Mouse (Mus musculus): ENCODE measurements around the gene Zfp715.
"Not testable (repeated sequence)": the region's sequence is repeated elsewhere in the genome, so short reads cannot be mapped to it uniquely, and the experiment has no call there.

The Zfp715 gene

DNA sequence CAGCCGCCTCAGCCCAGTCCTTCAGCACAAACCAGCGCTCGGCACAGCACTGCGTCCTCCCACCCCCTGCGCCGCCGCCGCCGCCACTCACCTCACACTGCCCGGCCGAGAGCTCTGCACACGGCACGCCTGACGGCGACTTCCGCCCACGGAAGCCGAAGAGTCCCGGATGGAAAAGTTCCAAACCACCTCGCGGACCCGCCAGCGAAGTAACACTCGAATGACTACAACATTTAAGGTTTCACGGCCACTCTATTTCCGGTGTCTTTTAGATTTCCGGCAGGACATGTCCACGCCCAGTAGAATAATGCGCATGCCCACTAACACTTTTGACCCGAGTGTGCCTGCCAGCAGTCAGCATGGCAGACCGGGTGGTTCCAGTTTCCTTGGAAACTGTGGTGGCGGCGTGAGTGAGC lies at the start of gene Zfp715:
Zfp715 (minus strand) TSS at position 282 of the 416 bp plus-strand sequence.
- peak; percentile 94 for DNase-seq

DNA sequence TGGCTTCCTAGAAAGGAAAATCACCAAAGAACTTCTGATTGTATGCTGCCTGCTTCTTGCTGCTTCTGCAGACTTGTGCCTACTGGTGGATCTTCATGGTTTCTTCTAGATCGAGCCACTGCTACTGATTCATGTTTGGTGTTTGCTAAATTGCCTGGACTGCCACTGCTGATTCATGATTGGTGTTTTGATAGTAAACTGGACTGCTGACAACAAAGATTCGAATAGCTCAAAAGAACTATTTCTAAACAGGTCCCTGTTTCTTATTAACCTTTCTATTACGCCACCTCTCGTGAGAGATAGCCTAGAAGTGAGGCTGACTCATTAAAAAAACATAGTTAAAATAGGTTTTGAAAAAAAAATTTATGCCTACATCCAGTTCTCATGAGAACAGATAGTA lies 48.9 kb upstream of the Zfp715 start:
- DNase-seq, result no peak

DNA sequence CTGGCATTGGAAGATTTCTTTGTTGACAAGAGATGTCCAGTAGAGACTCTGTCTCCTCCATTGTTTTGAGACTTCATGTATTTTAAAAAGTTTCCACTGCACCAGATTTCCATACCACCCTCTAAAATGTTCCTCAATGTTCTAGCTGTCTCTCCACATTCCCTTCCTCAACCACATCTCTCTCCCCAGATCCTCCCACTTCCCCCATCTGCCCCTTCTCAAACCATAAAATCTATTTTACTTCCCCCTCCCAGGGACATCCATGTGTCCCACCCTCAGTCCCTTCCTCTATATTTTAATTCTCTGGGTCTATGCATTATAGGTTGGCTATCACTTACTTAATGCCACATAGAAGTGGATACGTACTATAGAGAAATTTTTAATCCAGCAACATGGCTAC lies 48.3 kb upstream of the Zfp715 start:
- DNase-seq, result no peak

DNA sequence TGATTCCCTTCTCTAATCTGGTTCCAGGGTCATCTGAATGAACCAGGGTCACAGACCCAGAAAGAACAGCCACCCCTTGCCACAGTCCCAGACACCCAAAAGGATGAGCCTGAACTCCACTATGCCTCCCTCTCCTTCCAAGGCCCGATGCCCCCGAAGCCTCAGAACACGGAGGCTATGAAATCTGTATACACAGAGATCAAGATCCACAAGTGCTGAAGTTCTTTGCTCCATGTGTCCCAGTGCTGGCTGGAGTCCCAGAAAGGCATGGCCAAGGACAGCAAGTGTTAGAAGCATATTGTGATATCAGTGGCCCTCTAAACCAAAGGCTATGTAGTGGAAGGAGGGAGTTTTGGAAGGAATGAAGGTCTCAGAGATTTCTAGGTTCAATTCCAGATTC lies 45.5 kb upstream of the Zfp715 start:
- DNase-seq, result no peak

DNA sequence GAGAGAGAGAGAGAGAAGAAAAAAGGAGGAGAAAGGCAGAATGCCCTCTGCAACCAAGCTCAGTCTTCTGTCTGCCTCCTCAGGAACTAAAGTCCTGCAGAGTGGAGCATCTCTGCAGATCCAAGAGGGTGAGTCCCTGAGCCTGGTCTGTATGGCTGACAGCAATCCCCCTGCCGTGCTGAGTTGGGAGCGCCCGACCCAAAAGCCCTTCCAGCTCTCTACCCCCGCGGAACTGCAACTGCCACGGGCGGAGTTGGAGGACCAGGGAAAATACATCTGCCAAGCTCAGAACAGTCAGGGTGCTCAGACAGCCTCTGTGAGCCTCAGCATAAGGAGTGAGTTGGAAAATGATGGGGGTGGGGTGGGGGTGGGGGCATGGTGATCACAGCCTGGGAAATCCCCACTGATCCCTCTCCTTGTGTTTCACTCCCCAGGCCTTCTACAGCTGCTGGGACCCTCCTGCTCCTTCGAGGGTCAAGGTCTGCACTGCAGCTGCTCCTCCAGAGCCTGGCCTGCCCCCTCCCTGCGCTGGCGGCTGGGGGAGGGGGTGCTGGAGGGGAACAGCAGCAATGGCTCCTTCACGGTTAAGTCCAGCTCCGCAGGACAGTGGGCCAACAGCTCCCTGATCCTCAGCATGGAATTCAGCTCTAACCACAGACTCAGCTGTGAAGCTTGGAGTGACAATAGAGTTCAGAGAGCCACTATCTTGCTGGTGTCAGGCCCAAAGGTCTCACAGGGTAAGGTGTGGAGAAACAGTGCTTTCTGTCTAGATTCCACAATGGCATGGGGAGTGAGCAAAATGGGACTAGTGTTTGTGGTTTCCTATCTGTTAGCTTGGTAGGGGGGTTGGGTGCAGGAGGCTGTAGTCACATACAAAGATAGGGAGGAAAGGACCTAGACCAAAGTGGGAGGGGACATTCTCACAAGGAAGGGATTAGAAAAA lies 42.1 kb upstream of the Zfp715 start:
- peak; percentile 30 for DNase-seq

DNA sequence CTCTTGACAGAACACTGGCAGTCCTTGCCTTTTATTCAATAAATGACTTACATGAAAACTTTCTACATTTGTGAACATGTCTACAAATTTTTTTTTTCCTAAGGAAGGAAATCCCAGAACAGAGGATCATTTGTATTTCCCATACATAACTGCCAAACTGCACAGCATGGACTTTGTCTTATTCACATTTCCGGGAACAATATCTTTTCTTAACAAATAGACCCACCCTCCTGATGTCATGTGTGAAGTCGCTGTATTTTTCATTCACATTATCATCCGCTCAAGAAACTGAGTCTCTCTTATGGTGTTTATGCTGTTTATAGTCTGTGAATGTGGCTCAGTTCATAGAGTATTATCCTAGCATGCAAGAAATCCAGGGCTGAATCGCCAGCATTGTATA lies 40.7 kb upstream of the Zfp715 start:
- no peak for DNase-seq

DNA sequence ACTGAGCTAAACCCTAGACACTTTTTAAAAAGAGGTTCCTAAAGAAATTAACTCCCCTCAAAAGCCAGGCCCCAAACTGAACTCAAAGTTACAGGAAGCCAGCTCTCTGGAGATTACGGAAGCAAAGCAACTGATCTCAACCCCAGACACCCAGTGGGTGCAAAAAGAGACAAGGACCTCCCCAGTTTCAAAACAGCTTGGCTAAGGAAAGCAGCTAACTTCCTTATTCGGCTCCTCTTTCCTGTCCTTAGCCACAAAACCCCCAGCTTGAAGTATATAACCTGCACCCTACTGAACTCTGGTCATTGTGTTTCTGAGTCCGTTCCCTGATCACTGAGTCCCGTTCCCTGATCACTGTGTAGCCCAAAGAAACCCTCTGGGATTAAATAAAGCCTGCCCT lies 40.0 kb upstream of the Zfp715 start:
- no peak for DNase-seq

DNA sequence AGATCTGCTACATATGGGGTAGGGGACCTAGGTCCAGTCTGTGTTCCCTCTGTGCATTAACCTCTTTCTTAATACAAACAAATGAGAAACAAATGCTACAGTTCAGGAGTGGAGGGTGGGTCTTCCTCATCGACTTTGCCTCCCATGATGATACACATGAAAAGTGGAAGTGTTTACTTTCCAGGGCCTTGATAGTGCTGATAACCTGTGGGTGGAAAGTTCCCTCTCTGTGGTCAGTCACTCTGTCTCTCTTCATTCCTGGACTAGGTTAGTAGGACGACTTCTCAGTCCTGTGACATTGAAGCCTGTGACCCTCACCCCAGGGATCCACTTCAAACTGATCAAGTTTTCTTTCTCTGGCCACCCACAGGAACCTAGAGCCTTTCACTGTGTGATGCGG lies 38.1 kb upstream of the Zfp715 start, which contains the start of gene Siglecf:
Siglecf (plus strand) TSS at position 188 of the 400 bp plus-strand sequence.
- no peak for DNase-seq

DNA sequence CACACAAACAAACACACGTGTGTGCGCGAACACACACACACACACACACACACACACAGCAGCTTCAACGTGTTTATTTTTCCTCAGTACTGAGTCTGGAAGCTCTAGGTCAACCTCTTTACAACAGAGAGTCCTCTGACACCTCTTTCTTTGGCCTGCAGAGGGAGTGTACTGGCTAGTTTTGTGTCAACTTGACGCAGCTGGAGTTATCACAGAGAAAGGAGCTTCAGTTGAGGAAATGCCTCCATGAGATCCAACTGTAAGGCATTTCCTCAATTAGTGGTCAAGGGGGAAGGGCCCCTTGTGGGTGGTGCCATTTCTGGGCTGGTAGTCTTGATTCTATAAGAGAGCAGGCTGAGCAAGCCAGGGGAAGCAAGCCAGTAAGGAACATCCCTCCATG lies 36.5 kb upstream of the Zfp715 start:
- not testable (repeated sequence) for DNase-seq

DNA sequence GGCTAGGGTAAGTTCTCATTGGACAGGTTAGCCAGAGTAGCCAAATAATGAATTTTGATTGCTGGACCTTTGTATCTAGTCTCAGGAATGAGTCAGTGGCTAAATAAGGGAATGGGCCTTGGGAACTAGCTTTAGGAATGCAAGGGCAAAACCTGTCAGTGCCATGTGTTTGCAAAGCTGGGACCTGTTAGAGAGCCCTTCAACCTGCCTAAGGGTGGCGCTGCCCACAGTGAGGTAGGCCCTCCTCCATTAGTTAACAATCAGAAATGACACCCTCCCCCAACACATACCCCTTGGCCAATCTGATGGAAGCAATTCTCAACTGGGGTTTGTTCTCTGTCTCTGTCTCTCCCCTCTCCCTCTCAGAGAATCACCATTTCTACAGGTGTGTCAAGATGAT lies 33.5 kb upstream of the Zfp715 start:
- DNase-seq, result no peak

DNA sequence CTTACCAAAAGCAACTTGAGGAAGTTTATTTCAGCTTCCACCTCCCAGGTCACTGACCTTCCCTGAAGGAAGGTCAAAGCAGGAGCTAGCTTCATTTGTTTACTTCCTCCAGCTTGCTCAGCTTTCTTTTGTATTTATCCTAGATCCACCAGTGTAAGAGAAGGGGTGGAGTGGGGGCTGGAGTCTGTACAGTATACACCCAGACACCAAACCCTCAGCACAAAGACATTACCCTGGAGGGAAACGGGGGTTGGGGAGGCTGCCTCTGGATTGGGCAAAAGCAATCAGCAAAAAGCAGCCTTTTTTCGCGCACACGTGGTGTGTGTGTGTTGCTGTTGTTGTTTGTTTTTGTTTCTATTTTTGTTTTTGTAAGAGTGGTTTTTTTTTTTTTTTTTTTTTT lies 33.1 kb upstream of the Zfp715 start:
- DNase-seq, result no peak

DNA sequence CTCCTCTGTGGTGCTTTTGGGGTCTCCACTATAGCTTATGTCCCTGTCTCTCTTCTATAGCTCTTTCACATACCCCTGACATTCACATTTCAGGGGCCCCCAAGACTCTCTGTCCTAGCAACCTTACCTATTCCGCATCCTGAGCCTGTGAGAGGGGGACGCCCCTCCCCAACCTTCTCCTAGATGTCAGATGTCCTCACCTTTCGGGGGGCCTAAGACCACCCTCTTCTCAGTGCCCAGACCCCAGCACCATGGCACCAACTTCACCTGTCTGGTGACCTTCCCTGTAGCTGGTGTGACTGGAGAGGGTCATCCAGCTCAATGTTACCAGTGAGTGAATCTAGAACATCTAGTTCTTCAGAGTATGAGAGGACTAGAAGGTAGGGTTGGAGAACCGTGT lies 31.4 kb upstream of the Zfp715 start:
- DNase-seq, result no peak

DNA sequence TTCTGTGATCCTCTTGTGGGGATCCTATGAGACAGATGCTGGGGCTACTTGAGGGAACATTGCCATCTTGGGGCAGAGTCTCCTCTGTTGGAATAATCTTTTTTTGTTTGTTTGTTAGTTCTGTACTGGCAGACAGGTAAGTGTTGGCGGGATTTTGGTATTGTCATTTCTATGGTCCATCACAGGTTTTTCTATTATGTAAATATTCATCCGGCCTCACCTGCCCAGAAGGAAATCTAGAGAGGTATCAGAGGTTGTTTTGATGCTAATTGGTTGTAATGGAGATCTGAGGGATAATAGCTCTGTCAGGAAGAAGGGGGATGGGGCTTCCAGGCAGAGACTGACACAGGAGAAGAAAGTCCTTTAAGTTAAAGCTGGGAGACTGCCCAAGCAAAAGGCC lies 30.9 kb upstream of the Zfp715 start:
- no peak for DNase-seq

DNA sequence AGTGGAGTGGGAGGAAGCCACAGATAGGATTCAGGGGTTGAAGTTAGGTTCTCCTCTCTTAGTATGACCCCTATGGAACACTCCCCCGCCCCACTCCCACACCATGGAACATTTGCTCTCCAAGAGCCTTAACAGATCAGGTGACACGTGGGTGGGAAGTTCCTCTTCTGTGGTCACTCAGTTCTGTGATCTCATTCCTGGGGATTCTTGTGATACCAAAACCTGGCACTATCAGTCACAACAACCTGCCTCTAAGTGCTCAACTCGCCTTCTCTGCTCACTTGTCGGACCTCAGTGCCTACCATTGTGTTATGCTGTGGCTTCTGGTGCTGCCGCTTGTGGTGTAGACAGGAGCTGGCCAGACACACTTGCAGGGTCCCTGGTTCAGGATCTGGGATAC lies 30.1 kb upstream of the Zfp715 start:
- no peak for DNase-seq

DNA sequence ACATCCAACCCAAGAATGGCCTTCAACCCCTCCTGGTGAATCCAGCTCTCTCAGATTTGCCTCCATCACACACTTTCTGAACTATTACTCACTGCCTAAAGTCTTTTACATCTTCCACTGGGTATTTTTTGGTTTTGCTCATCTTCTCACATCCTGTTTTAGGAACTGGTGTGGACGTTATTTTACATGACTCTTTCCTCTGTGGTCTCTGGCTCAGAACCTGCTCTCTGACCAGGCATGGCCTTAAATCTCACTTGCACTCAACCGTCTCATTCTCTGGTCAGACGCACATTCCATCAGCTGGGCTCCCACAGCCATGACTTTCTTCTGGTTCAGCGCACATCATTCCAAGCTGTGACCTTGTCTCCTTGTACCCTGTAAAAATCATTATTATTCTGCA lies 27.7 kb upstream of the Zfp715 start:
- no peak for DNase-seq

DNA sequence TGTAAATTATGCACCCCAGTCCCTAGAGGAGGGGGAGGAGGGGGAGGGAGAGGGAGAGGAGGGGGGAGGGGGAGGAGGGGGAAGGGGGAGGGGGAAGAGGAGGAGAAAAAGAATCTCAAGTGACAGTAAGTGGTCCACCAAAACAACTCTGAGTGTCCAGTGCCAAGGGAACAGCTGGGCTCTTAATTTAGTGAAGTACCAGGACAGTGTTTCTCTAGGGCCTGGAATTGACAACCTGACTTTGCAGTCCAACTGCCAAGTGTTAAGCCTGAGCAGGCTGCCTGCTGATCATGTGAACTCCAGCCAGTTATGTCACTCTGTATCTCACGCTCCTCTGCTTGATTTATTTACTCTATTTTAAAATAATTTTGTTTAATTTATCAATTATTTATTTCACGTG lies 20.8 kb upstream of the Zfp715 start:
- no peak for DNase-seq

DNA sequence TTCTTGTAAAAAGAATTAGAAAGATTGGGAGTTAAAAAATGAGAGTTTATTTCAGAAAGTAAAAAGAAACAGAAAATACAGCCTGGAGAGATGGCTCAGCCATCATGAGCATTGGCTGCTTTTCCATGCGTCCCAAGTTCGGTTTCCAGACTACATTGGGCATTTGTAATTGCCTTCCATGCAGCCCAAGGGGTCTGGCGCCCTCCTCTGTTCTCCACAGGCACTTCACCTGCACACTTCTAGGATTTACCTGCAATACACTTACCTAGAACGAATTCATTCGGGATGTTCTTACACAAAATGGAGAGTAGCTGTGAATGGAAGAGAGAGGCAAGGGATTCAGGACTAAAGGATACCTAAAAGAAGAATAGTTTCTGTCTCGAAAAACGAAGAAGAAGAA lies 20.1 kb upstream of the Zfp715 start:
- no peak for DNase-seq

DNA sequence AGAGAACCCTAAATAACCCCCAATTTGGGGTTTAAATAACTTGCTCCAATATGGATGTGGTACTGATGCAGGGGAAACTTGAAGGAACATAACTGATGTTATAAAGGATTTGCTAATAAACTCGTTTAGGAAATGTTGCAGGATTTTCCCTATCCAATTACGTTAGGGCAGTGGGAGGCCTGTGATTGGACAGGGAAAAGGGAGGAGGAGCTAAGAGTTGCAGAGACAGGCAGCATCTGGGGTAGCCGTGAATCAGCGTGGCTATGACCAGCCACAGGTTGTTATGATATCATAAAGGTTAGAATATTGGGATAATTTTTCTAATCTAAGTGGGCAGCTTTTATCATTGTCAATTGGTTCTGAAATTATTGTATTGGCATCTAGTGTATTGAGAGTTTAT lies 15.0 kb upstream of the Zfp715 start:
- DNase-seq, result no peak

DNA sequence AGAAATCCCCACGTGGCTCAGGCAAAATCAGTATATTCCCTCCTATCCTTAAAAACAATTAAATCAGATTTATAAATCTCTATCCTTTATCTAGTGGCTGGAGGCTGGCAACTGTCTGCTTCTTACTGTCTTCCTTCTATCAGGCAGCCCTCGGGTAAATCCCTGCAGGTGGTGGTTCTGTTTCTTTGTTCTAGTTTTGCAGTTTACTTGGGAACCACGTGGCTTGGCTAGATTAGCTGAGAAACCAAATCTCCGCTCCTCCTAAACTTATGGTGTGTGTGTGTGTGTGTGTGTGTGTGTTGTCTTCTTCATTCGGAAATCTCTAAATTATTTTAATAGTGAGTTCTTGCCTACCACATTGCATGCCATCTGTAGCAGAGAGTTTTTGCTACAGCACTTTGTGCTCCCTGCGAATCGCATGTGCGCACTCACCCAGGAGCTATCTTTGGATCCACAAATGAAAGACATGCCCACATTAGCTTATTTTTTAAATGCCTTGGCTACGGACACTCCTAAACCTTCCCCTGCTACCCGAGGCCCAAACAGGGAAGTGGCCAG lies 13.2 kb upstream of the Zfp715 start:
- DNase-seq, result no peak

DNA sequence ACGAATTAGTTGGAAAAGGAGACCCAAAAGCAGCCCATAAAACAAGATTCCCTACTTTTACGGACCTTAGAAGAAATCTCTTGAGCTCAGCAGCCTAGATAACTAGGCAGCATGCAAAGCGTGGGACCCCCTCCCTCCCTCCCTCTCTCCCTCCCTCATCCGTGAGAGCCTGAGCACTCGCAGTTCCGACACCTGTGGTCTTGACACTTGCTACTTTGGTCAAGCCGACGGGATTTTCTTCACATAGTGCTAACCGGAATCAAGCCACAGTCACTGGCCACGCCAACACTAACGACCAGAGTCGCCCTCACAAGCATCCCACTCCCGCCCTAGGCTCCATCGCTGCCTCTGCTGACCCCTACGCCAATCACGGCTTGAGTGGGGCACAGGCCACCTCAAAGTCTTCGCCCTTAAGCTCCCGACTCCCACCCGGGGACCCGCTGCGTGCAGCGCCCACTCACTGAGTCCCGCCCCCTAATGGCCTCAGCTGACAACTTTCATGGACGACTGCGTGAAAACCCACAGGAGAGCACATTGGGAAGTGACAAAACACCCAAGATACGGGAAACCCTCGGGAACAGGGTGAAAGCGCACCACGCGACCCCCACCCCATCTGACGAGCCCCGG lies 595 bp downstream of the Zfp715 start:
- DNase-seq, result peak; percentile 63

DNA sequence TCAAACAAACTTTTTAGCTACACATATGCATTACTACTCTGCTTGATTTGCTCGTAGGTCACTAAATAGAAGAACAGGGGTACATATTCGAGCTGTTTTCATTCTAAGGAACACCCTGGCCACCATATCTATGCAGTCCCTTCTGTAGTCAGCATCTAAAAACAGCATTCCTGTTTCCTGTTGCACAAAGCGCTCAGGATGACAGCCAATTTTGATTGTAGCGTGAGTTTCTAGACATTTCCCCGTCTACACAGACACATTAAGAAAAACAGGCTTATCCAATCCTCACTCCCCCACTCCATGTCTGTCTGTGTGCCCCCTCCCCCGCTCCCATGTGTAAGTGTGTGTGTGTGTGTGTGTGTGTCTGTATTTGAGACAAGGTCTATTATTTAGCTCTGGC lies 1.5 kb downstream of the Zfp715 start:
- DNase-seq, result no peak

DNA sequence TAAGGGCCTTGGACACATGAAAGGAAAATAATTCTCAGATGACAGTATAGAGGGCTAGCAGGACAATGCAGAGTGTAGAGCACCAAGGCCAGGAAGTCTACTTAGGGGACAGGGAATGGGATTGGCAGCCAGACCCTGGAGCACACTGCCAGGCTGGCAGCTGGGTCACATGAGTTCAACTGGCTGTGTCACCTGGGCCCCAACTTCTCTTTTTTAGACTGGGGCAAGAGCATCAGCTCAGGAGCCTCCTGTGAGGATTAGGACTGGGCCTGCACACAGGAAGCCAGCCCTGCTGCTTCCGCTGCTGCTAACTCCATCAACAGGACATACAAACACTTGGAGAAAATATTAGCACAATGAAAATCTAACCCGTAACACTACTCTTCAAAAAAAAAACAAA lies 4.0 kb downstream of the Zfp715 start:
- DNase-seq, result no peak

DNA sequence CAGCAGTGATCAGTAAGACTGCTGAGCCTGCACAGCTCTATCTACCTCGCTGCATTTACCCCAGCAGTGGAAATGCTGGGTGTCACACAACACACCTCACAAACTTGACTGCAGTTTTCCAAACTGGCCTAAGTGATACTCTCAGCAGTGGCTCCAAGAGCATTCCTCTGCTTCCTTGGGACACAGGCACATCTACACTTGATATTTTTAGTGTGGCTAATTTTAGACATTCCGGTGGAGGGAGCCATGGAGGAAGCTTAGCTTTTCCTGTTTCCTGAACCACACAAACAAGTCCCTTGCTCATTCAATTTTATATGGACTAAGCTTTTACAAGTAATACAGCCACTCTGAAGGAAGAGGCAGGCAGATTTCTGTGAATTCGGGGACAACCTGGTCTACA lies 7.9 kb downstream of the Zfp715 start:
- no peak for DNase-seq

DNA sequence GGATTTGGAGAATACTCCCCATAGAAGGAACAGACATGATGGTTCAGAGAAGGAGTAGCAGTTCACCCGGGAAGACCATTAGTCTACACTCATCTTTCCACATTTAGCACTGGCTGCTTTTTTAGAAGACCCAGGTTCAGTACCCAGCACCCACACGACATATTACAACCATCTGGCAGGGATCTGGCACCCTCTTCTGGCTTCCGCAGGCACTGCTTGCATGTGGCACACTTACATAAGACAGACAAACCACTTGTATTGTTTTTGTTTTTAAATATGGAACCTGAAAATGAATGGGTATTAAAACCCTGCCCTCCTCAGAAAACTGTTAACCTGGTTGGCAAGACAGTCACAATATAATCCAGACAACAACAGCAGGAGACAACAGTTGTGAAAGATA lies 21.6 kb downstream of the Zfp715 start:
- no peak for DNase-seq

Measured in embryo, embryonic 11 days (tissue).